Mouse (Mus musculus): ENCODE data around the gene Rbbp6.

The Rbbp6 gene

GRCm38 (mm10) chr7:123046473-123047091 lies 81.1 kb downstream of the Rbbp6 start:
- DNase-seq (ENCODE audit: low read depth, low spot score): peak; percentile 48
